Comparison of ENCODE assay signal across 18 mouse cellular contexts in the genomic region with DNA sequence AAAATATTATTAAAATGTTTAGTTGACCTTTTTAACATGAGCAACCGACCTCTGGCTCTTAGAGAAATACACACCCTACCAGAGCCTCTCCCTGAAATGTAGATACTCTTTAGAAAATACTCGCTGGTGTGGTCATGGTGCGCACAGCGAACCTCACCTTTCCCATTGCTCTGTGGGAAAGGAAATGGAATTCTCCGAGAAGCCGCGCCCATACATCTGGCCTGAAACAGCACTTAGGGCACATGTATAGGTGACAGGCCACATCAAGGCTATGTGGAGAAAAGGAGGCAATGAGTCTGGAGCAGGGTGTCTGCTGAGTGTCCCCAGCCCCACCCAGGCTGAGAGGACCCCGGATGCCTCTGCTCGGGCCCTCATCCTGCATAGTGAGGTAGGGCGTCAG. TPM values are rescaled to one million over a fixed set of nuclear protein-coding genes. Genes with fewer than 3 reads are reported as not detected.
A peak's percentile ranks its signal among the peaks of the same experiment; 100 is the strongest.
DNase-seq lines count a peak whose midpoint lies in the region; ATAC-seq lines count a peak whose summit lies in the region.
"Had no signal": no experiment of that assay in that cellular context is flagged by ENCODE, and none has a peak within 500 bp of the region (broad histone marks: within the 10 kb centered on the region; RNA-seq: fewer than 3 reads in every experiment).

No protein-coding gene starts in this region.

- no peak overlapping the region for H3K9ac ChIP-seq in limb, embryonic 11.5 days (ENCODE audit: low read length)
- H3K9ac ChIP-seq in neural tube, embryonic 13.5 days: no peak overlapping the region
- H3K9ac ChIP-seq in embryonic facial prominence, embryonic 15.5 days: no peak overlapping the region
- H3K9ac ChIP-seq: forebrain, embryonic 12.5 days; heart, embryonic 15.5 days; liver, embryonic 15.5 days; midbrain, embryonic 12.5 days had no signal

- 88% methylated on average over 10 of the region's 10 CpGs for WGBS in limb, embryonic 11.5 days
- WGBS in limb, embryonic 10.5 days: 89% methylated on average over 10 of the region's 10 CpGs
- WGBS in neural tube, embryonic 13.5 days: 87% methylated on average over 10 of the region's 10 CpGs
- 82% methylated on average over 10 of the region's 10 CpGs for WGBS in embryonic facial prominence, embryonic 15.5 days

- no peak overlapping the region for H3K27ac ChIP-seq in limb, embryonic 11.5 days (replicated peaks; ENCODE audit: low read depth, low read length)
- no peak overlapping the region for H3K27ac ChIP-seq in limb, embryonic 10.5 days
- no peak overlapping the region for H3K27ac ChIP-seq in neural tube, embryonic 13.5 days (replicated peaks)
- H3K27ac ChIP-seq in embryonic facial prominence, embryonic 15.5 days (replicated peaks): no peak overlapping the region
- H3K27ac ChIP-seq: forebrain, embryonic 12.5 days; heart, embryonic 15.5 days; left cerebral cortex, adult 2 months; liver, embryonic 15.5 days; midbrain, embryonic 12.5 days had no signal

- peak overlapping the region; percentile 97 for H3K4me2 ChIP-seq in limb, embryonic 11.5 days (ENCODE audit: low read depth, severe bottlenecking)
- H3K4me2 ChIP-seq in neural tube, embryonic 13.5 days: peak overlapping the region; percentile 95
- 0 out of 2 replicates have a peak overlapping the region, but pooled peaks have one; percentile 95 for H3K4me2 ChIP-seq in embryonic facial prominence, embryonic 15.5 days (replicated peaks)
- H3K4me2 ChIP-seq: forebrain, embryonic 12.5 days; liver, embryonic 15.5 days; midbrain, embryonic 12.5 days had no signal

- H3K27me3 ChIP-seq in limb, embryonic 11.5 days (ENCODE audit: control insufficient read depth, insufficient read depth, low read length): peaks cover 3% of the 10 kb centered on the region; the same call in 1 of the 2 replicates
- H3K27me3 ChIP-seq in limb, embryonic 10.5 days (ENCODE audit: low read depth, poor library complexity, severe bottlenecking): peaks cover 23% of the 10 kb centered on the region
- peaks cover 46% of the 10 kb centered on the region for H3K27me3 ChIP-seq in neural tube, embryonic 13.5 days
- peaks cover 15% of the 10 kb centered on the region; the same call in 1 of the 2 replicates for H3K27me3 ChIP-seq in embryonic facial prominence, embryonic 15.5 days

- H3K4me1 ChIP-seq in limb, embryonic 11.5 days (ENCODE audit: control insufficient read depth, insufficient read depth, low read length): peaks cover 31% of the 10 kb centered on the region
- peaks cover 58% of the 10 kb centered on the region for H3K4me1 ChIP-seq in limb, embryonic 10.5 days
- H3K4me1 ChIP-seq in neural tube, embryonic 13.5 days (replicated peaks): peaks cover 20% of the 10 kb centered on the region
- peaks cover 45% of the 10 kb centered on the region for H3K4me1 ChIP-seq in embryonic facial prominence, embryonic 15.5 days

- H3K4me3 ChIP-seq in limb, embryonic 11.5 days (ENCODE audit: low read depth, low read length): no peak overlapping the region
- no peak overlapping the region; the same call in 1 of the 2 replicates for H3K4me3 ChIP-seq in limb, embryonic 10.5 days
- no peak overlapping the region for H3K4me3 ChIP-seq in neural tube, embryonic 13.5 days
- 0 out of 2 replicates have a peak overlapping the region, but pooled peaks have one; percentile 1 for H3K4me3 ChIP-seq in embryonic facial prominence, embryonic 15.5 days (replicated peaks)
- H3K4me3 ChIP-seq: forebrain, embryonic 12.5 days; heart, embryonic 15.5 days; left cerebral cortex, adult 2 months; liver, embryonic 15.5 days; midbrain, embryonic 12.5 days had no signal

- H3K36me3 ChIP-seq in limb, embryonic 11.5 days (ENCODE audit: control insufficient read depth, insufficient read depth, low read length): no peaks in the 10 kb centered on the region
- H3K36me3 ChIP-seq in limb, embryonic 10.5 days: peaks cover 15% of the 10 kb centered on the region
- H3K36me3 ChIP-seq in neural tube, embryonic 13.5 days: no peaks in the 10 kb centered on the region
- no peaks in the 10 kb centered on the region for H3K36me3 ChIP-seq in embryonic facial prominence, embryonic 15.5 days
- H3K36me3 ChIP-seq: forebrain, embryonic 12.5 days; heart, embryonic 15.5 days; liver, embryonic 15.5 days; midbrain, embryonic 12.5 days had no signal

- no peak for DNase-seq in limb, embryonic 11.5 days (ENCODE audit: low spot score)
- no peak for DNase-seq in limb, embryonic 10.5 days (ENCODE audit: low spot score)
- DNase-seq in neural tube, embryonic 10.5 days (ENCODE audit: extremely low spot score, low spot score): no peak
- no peak for DNase-seq in heart, postnatal 10 days
- DNase-seq in testis, postnatal 10 days (ENCODE audit: low spot score): no peak
- DNase-seq: adrenal gland, adult 8-10 months; cerebellum, adult 9-10 months; gastrocnemius, postnatal 36 days; layer of hippocampus, adult 9-11 months; left cerebral cortex, postnatal 4 days had no signal

- no peaks in the 10 kb centered on the region for H3K9me3 ChIP-seq in limb, embryonic 11.5 days (ENCODE audit: control insufficient read depth, low read length)
- no peaks in the 10 kb centered on the region for H3K9me3 ChIP-seq in limb, embryonic 10.5 days (replicated peaks)
- H3K9me3 ChIP-seq in neural tube, embryonic 13.5 days: no peaks in the 10 kb centered on the region
- no peaks in the 10 kb centered on the region for H3K9me3 ChIP-seq in embryonic facial prominence, embryonic 15.5 days (replicated peaks)
- H3K9me3 ChIP-seq: forebrain, embryonic 12.5 days; heart, embryonic 15.5 days; liver, embryonic 15.5 days; midbrain, embryonic 12.5 days had no signal

- no peak for ATAC-seq in limb, embryonic 11.5 days (ENCODE audit: insufficient number of reproducible peaks, low FRiP score, low TSS enrichment, low read depth)
- ATAC-seq in neural tube, embryonic 13.5 days (ENCODE audit: low read depth): no peak
- no peak for ATAC-seq in embryonic facial prominence, embryonic 15.5 days (ENCODE audit: insufficient number of reproducible peaks, low FRiP score, low TSS enrichment, low read depth)
- ATAC-seq: inflammation-experienced regulatory T-cells, adult 6 months had no signal

- intact Hi-C loops in heart, postnatal 10 days (cut with DNase I): loop anchor here (2.0 kb wide), 1 partner anchor 63 kb away; no protein-coding TSS in a partner anchor

RNA-seq across cellular contexts. Expression of a gene that starts 2.0 kb away (rescaled TPM):
- 15.0 and 17.5 TPM in 2 replicates for polyA plus RNA-seq in limb, embryonic 11.5 days (2014; fragmentation: Nextera tagmentation; extraction: Ambion mirVana)
- 12.0 and 27.8 TPM in 2 replicates for polyA plus RNA-seq in limb, embryonic 10.5 days (2016; fragmentation: Nextera tagmentation; extraction: Ambion mirVana)
- polyA plus RNA-seq in neural tube, embryonic 13.5 days (2015; fragmentation: Nextera tagmentation; extraction: Ambion mirVana): 10.2 and 11.5 TPM in 2 replicates
- polyA plus RNA-seq in embryonic facial prominence, embryonic 15.5 days (2015; fragmentation: Nextera tagmentation; extraction: Ambion mirVana): 14.4 and 16.0 TPM in 2 replicates
- total RNA-seq in heart, postnatal 10 days (2021): 10 to 100 TPM; 11.4 to 17.6 TPM
